Mouse (Mus musculus): ENCODE results near the gene Slc6a21. TPM values are rescaled to one million over a fixed set of nuclear protein-coding genes. Genes with fewer than 3 reads are reported as not detected.
A peak's percentile ranks its signal among the peaks of the same experiment; 100 is the strongest.

Slc6a21 gene
- polyA plus RNA-seq, 1 experiment from 2014 or later, result not detected

- no peak overlapping the region for H3K27ac ChIP-seq (ENCODE audit: low read length)
- no peaks in the 10 kb centered on the region for H3K9me3 ChIP-seq (ENCODE audit: control insufficient read depth, low read length)
- ATAC-seq (ENCODE audit: low read depth), result no peak
- H3K9ac ChIP-seq (ENCODE audit: low read length), result no peak overlapping the region
- H3K4me3 ChIP-seq (ENCODE audit: low read length), result no peak overlapping the region
- H3K4me1 ChIP-seq (replicated peaks; ENCODE audit: control insufficient read depth, insufficient read depth, low read length), result no peaks in the 10 kb centered on the region
- no peaks in the 10 kb centered on the region for H3K36me3 ChIP-seq (ENCODE audit: control insufficient read depth, insufficient read depth, low read length)
- WGBS, result 62% methylated on average over 10 of the region's 10 CpGs
- H3K4me2 ChIP-seq (ENCODE audit: low read depth, low read length), result no peak overlapping the region
- no peaks in the 10 kb centered on the region; the same call in 1 of the 2 replicates for H3K27me3 ChIP-seq (ENCODE audit: control insufficient read depth, insufficient read depth, low read depth, low read length)
Observed at GRCm38 (mm10) chr7:45272786-45273412, 4.4 kb upstream of the Slc6a21 start.

- WGBS, result 86% methylated on average over 8 of the region's 8 CpGs
- no peaks in the 10 kb centered on the region for H3K36me3 ChIP-seq (ENCODE audit: control insufficient read depth, insufficient read depth, low read length)
- no peaks in the 10 kb centered on the region for H3K9me3 ChIP-seq (ENCODE audit: control insufficient read depth, low read length)
- H3K4me1 ChIP-seq (replicated peaks; ENCODE audit: control insufficient read depth, insufficient read depth, low read length), result no peaks in the 10 kb centered on the region
- no peak overlapping the region for H3K27ac ChIP-seq (ENCODE audit: low read length)
- ATAC-seq (ENCODE audit: low read depth), result no peak
- no peak overlapping the region for H3K4me2 ChIP-seq (ENCODE audit: low read depth, low read length)
- no peaks in the 10 kb centered on the region; the same call in 1 of the 2 replicates for H3K27me3 ChIP-seq (ENCODE audit: control insufficient read depth, insufficient read depth, low read depth, low read length)
- H3K9ac ChIP-seq (ENCODE audit: low read length), result no peak overlapping the region
- H3K4me3 ChIP-seq (ENCODE audit: low read length), result no peak overlapping the region
Observed at GRCm38 (mm10) chr7:45273672-45274071, 3.6 kb upstream of the Slc6a21 start.

- Histone ChIP-seq H3K4me2 (ENCODE audit: low read depth, low read length) (no peak overlapping the region), H3K27ac (ENCODE audit: low read length) (no peak overlapping the region), H3K9me3 (ENCODE audit: control insufficient read depth, low read length) (no peaks in the 10 kb centered on the region), H3K27me3 (ENCODE audit: control insufficient read depth, insufficient read depth, low read depth, low read length) (no peaks in the 10 kb centered on the region), H3K4me1 (replicated peaks; ENCODE audit: control insufficient read depth, insufficient read depth, low read length) (no peaks in the 10 kb centered on the region), H3K4me3 (ENCODE audit: low read length) (no peak overlapping the region), H3K36me3 (ENCODE audit: control insufficient read depth, insufficient read depth, low read length) (no peaks in the 10 kb centered on the region), H3K9ac (ENCODE audit: low read length) (no peak overlapping the region)
- WGBS, result 67% methylated on average over 13 of the region's 13 CpGs
- ATAC-seq (ENCODE audit: low read depth), result no peak
Observed at GRCm38 (mm10) chr7:45286486-45286885, 9.2 kb downstream of the Slc6a21 start.

- Histone ChIP-seq H3K27me3 (ENCODE audit: control insufficient read depth, insufficient read depth, low read depth, low read length) (no peaks in the 10 kb centered on the region), H3K9me3 (ENCODE audit: control insufficient read depth, low read length) (no peaks in the 10 kb centered on the region; the same call in 1 of the 2 replicates), H3K4me3 (ENCODE audit: low read length) (no peak overlapping the region), H3K36me3 (ENCODE audit: control insufficient read depth, insufficient read depth, low read length) (no peaks in the 10 kb centered on the region), H3K9ac (ENCODE audit: low read length) (no peak overlapping the region), H3K4me1 (replicated peaks; ENCODE audit: control insufficient read depth, insufficient read depth, low read length) (no peaks in the 10 kb centered on the region), H3K4me2 (ENCODE audit: low read depth, low read length) (no peak overlapping the region), H3K27ac (ENCODE audit: low read length) (no peak overlapping the region)
- ATAC-seq (ENCODE audit: low read depth), result no peak
- 78% methylated on average over 1 of the region's 1 CpGs for WGBS
Observed at GRCm38 (mm10) chr7:45296626-45297025, 19.3 kb downstream of the Slc6a21 start.

GRCm38 (mm10) chr7:45297563-45297962 lies 20.2 kb downstream of the Slc6a21 start:
- WGBS, result 64% methylated on average over 3 of the region's 3 CpGs
- Histone ChIP-seq H3K27ac (ENCODE audit: low read length) (no peak overlapping the region), H3K4me3 (ENCODE audit: low read length) (no peak overlapping the region)

GRCm38 (mm10) chr7:45299752-45300151 lies 22.4 kb downstream of the Slc6a21 start:
- no peaks in the 10 kb centered on the region; the same call in 1 of the 2 replicates for H3K4me1 ChIP-seq (replicated peaks; ENCODE audit: control insufficient read depth, insufficient read depth, low read length)
- H3K9ac ChIP-seq (ENCODE audit: low read length), result no peak overlapping the region
- H3K4me3 ChIP-seq (ENCODE audit: low read length), result no peak overlapping the region
- H3K9me3 ChIP-seq (ENCODE audit: control insufficient read depth, low read length), result no peaks in the 10 kb centered on the region
- no peak overlapping the region for H3K27ac ChIP-seq (ENCODE audit: low read length)
- H3K27me3 ChIP-seq (ENCODE audit: control insufficient read depth, insufficient read depth, low read depth, low read length), result no peaks in the 10 kb centered on the region
- peak; percentile 93 for ATAC-seq (ENCODE audit: low read depth)
- H3K4me2 ChIP-seq (ENCODE audit: low read depth, low read length), result no peak overlapping the region
- H3K36me3 ChIP-seq (ENCODE audit: control insufficient read depth, insufficient read depth, low read length), result no peaks in the 10 kb centered on the region
- 4% methylated on average over 5 of the region's 5 CpGs for whole genome bisulfite sequencing

More at GRCm38 (mm10) chr7:45297563-45297962, 20.2 kb downstream of the Slc6a21 start:
- Histone ChIP-seq H3K4me2 (ENCODE audit: low read depth, low read length) (no peak overlapping the region), H3K27me3 (ENCODE audit: control insufficient read depth, insufficient read depth, low read depth, low read length) (no peaks in the 10 kb centered on the region), H3K36me3 (ENCODE audit: control insufficient read depth, insufficient read depth, low read length) (no peaks in the 10 kb centered on the region), H3K9ac (ENCODE audit: low read length) (no peak overlapping the region), H3K9me3 (ENCODE audit: control insufficient read depth, low read length) (no peaks in the 10 kb centered on the region), H3K4me1 (replicated peaks; ENCODE audit: control insufficient read depth, insufficient read depth, low read length) (no peaks in the 10 kb centered on the region; the same call in 1 of the 2 replicates)
- no peak for ATAC-seq (ENCODE audit: low read depth)

- 11% methylated on average over 6 of the region's 6 CpGs for WGBS
- ATAC-seq (ENCODE audit: low read depth), result peak; percentile 46
- H3K4me2 ChIP-seq (ENCODE audit: low read depth, low read length), result no peak overlapping the region
- no peak overlapping the region for H3K27ac ChIP-seq (ENCODE audit: low read length)
- no peaks in the 10 kb centered on the region for H3K9me3 ChIP-seq (ENCODE audit: control insufficient read depth, low read length)
- H3K4me3 ChIP-seq (ENCODE audit: low read length), result no peak overlapping the region
- no peaks in the 10 kb centered on the region for H3K27me3 ChIP-seq (ENCODE audit: control insufficient read depth, insufficient read depth, low read depth, low read length)
- H3K36me3 ChIP-seq (ENCODE audit: control insufficient read depth, insufficient read depth, low read length), result no peaks in the 10 kb centered on the region
- no peak overlapping the region for H3K9ac ChIP-seq (ENCODE audit: low read length)
- no peaks in the 10 kb centered on the region; the same call in 1 of the 2 replicates for H3K4me1 ChIP-seq (replicated peaks; ENCODE audit: control insufficient read depth, insufficient read depth, low read length)
Observed at GRCm38 (mm10) chr7:45300270-45300669, 23.0 kb downstream of the Slc6a21 start.

- Histone ChIP-seq H3K27me3 (ENCODE audit: control insufficient read depth, insufficient read depth, low read depth, low read length) (no peaks in the 10 kb centered on the region), H3K4me3 (ENCODE audit: low read length) (no peak overlapping the region), H3K4me1 (replicated peaks; ENCODE audit: control insufficient read depth, insufficient read depth, low read length) (no peaks in the 10 kb centered on the region; the same call in 1 of the 2 replicates), H3K27ac (ENCODE audit: low read length) (no peak overlapping the region), H3K9ac (ENCODE audit: low read length) (no peak overlapping the region), H3K9me3 (ENCODE audit: control insufficient read depth, low read length) (no peaks in the 10 kb centered on the region), H3K36me3 (ENCODE audit: control insufficient read depth, insufficient read depth, low read length) (no peaks in the 10 kb centered on the region), H3K4me2 (ENCODE audit: low read depth, low read length) (no peak overlapping the region)
- WGBS, result 46% methylated on average over 8 of the region's 8 CpGs
- no peak for ATAC-seq (ENCODE audit: low read depth)
Observed at GRCm38 (mm10) chr7:45302626-45303025, 25.3 kb downstream of the Slc6a21 start.

GRCm38 (mm10) chr7:45304869-45305268 lies 27.6 kb downstream of the Slc6a21 start:
- Histone ChIP-seq H3K4me3 (ENCODE audit: low read length) (peak overlapping the region; percentile 17; the same call in 1 of the 2 replicates), H3K27me3 (ENCODE audit: control insufficient read depth, insufficient read depth, low read depth, low read length) (no peaks in the 10 kb centered on the region), H3K36me3 (ENCODE audit: control insufficient read depth, insufficient read depth, low read length) (peaks cover 3% of the 10 kb centered on the region; the same call in 1 of the 2 replicates), H3K4me2 (ENCODE audit: low read depth, low read length) (peak overlapping the region; percentile 30), H3K4me1 (replicated peaks; ENCODE audit: control insufficient read depth, insufficient read depth, low read length) (no peaks in the 10 kb centered on the region; the same call in 1 of the 2 replicates), H3K27ac (ENCODE audit: low read length) (no peak overlapping the region), H3K9me3 (ENCODE audit: control insufficient read depth, low read length) (no peaks in the 10 kb centered on the region), H3K9ac (ENCODE audit: low read length) (no peak overlapping the region; the same call in 1 of the 2 replicates)
- peak; percentile 18; the same call in 1 of the 2 replicates for ATAC-seq (ENCODE audit: low read depth)
- 27% methylated on average over 11 of the region's 13 CpGs for WGBS
